Mouse (Mus musculus) macrophage (primary cell): ENCODE data around the gene Sult5a1. TPM values are rescaled to one million over a fixed set of nuclear protein-coding genes. Genes with fewer than 3 reads are reported as not detected.
"Not testable (repeated sequence)": the region's sequence is repeated elsewhere in the genome, so short reads cannot be mapped to it uniquely, and the experiment has no call there.

ENCODE experiments used
- H3K27ac ChIP-seq: fragments of 350-480 bp; formaldehyde crosslinking; 2 replicates; pipeline ENCODE4 v1.9.0; 2021
- H3K36me3 ChIP-seq: fragments of 350-480 bp; formaldehyde crosslinking; 2 replicates; pipeline ENCODE4 v1.9.0; 2021; ENCODE audit errors: inconsistent target
- H3K4me3 ChIP-seq: fragments of 350-480 bp; formaldehyde crosslinking; 2 replicates; pipeline ENCODE4 v1.9.0; 2021; ENCODE audit errors: inconsistent target
- H3K79me2 ChIP-seq: fragments of 350-480 bp; formaldehyde crosslinking; 2 replicates; pipeline ENCODE4 v1.9.0; 2021; ENCODE audit errors: inconsistent target
- WGBS: methylation state at CpG from one replicate; pipeline ENCODE4 v1.1.7; 2026; ENCODE audit warnings: inconsistent platforms; ENCODE audit not compliant: missing documents; 5-methylcytosine and 5-hydroxymethylcytosine counted together
- polyA plus RNA-seq: library from polyadenylated mRNA; stranded (reverse); fragments of 250-400 nt; gene quantifications from 3 replicates; pipeline ENCODE4 v1.2.4, GENCODE M21; 2018; ENCODE audit warnings: inconsistent platforms
- total RNA-seq, 78 experiments: library from RNA; depleted of rRNA; stranded (reverse); fragments of 250-400 nt; gene quantifications; 1 replicate in 9 of 78; 2 replicates in 24 of 78; 3 replicates in 43 of 78; 4 replicates in 2 of 78; pipeline ENCODE4 v1.2.4; 2018; ENCODE audit warnings: inconsistent platforms in 56 of 78

Gene Sult5a1
- not detected for total RNA-seq (2018; cell fraction: chromatin; rRNA removed)
- total RNA-seq (2018; cell fraction: cytosol; rRNA removed), result not detected
- not detected for total RNA-seq (2018; cell fraction: nucleus; rRNA removed)
- polyA plus RNA-seq, result not detected in 3 replicates

GRCm38 (mm10) chr8:123157888-123158465, at the start of gene Sult5a1:
Sult5a1 (minus strand) TSS chr8:123158315.
- H3K79me2 ChIP-seq, result no peaks in the 10 kb centered on the region
- H3K27ac ChIP-seq, result no peak within 1 kb of the TSS
- H3K36me3 ChIP-seq, result no peaks in the 10 kb centered on the region
- 63% methylated on average over 12 of the region's 13 CpGs for WGBS
- no peak within 1 kb of the TSS for H3K4me3 ChIP-seq

DNA sequence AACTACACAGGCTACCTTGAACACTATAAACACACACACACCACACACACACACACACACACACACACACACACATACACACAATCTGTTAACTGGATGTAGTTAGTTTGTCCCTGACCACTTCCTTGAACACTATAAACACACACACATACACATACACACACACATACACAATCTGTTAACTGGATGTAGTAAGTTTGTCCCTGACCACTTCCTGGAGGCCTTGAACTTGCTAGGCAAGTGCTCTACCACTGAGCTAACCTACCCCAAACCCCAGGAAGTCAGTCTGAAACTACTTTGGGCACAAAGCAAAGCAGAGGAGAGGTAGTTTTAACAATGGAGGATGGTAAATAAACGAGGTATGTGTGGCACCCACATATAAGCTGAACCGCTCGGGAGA, 45.5 kb upstream of the Sult5a1 start:
- H3K36me3 ChIP-seq, result peaks cover 30% of the 10 kb centered on the region; the same call in 1 of the 2 replicates

GRCm38 (mm10) chr8:123202288-123202687, 44.2 kb upstream of the Sult5a1 start:
- H3K36me3 ChIP-seq, result peaks cover 17% of the 10 kb centered on the region; the same call in 1 of the 2 replicates
- H3K79me2 ChIP-seq, result no peaks in the 10 kb centered on the region
- no peak overlapping the region for H3K4me3 ChIP-seq
- no peak overlapping the region for H3K27ac ChIP-seq
- 27% methylated on average over 5 of the region's 5 CpGs for WGBS

More for the DNA sequence above, 45.5 kb upstream of the Sult5a1 start:
- 83% methylated on average over 3 of the region's 3 CpGs for WGBS
- H3K27ac ChIP-seq, result no peak overlapping the region
- H3K4me3 ChIP-seq, result no peak overlapping the region
- no peaks in the 10 kb centered on the region for H3K79me2 ChIP-seq

DNA sequence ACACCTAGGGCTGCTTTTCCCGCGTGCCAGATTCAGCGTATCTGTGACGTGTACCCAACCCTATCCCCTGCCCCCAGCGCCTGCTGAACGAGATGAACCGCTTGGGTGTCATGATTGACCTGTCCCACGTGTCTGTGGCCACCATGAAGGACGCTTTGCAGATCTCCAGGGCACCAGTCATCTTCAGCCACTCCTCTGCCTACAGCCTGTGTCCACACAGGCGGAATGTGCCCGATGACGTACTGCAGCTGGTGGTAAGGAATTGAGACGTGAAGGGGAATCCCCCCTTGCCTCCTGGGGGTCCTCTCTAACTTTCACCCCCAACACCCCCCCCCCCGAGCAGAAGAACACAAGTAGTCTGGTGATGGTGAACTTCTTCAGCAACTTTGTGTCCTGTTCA, 41.7 kb upstream of the Sult5a1 start:
- no peak overlapping the region for H3K4me3 ChIP-seq
- H3K79me2 ChIP-seq, result no peaks in the 10 kb centered on the region
- 71% methylated on average over 13 of the region's 14 CpGs for WGBS
- no peaks in the 10 kb centered on the region for H3K36me3 ChIP-seq
- no peak overlapping the region for H3K27ac ChIP-seq

DNA sequence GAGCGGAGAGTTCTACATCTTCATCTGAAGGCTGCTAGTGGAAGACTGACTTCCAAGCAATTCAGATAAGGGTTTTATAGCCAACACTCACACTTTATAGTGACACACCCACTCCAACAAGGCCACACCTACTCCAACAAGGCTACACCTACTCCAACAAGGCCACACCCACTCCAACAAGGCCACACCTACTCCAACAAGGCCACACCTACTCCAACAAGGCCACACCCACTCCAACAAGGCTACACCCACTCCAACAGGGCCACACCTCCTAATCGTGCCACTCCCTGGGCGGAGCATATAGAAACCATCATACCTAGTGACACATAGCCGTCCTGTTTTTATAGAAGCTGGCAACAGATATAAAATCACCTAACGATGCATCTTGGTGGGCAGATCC, 38.9 kb upstream of the Sult5a1 start:
- not testable (repeated sequence) for H3K4me3 ChIP-seq, H3K36me3 ChIP-seq, H3K27ac ChIP-seq, H3K79me2 ChIP-seq
- 81% methylated on average over 5 of the region's 5 CpGs for whole genome bisulfite sequencing

DNA sequence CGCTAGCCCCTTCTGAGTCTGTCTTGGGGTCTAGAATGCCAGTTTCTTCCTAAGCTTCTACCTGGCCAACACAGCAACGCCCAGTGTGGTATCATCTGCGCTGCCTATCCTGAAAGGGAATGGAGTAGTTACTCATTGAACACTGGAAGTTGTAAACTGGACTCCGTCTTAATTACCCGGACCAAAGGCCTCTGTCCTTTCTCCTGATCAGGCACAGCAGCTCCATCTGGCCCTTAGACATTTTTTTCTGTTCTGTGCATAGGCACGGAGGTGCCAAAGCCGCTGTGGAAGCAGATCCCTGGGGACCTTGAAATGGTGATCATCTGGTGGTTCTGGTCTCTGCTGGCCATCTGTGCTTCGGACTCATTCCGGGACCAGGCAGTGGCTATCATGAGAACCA, 35.7 kb upstream of the Sult5a1 start:
- H3K27ac ChIP-seq, result no peak overlapping the region
- H3K4me3 ChIP-seq, result no peak overlapping the region
- H3K79me2 ChIP-seq, result no peaks in the 10 kb centered on the region
- H3K36me3 ChIP-seq, result no peaks in the 10 kb centered on the region
- WGBS, result 90% methylated on average over 9 of the region's 9 CpGs

DNA sequence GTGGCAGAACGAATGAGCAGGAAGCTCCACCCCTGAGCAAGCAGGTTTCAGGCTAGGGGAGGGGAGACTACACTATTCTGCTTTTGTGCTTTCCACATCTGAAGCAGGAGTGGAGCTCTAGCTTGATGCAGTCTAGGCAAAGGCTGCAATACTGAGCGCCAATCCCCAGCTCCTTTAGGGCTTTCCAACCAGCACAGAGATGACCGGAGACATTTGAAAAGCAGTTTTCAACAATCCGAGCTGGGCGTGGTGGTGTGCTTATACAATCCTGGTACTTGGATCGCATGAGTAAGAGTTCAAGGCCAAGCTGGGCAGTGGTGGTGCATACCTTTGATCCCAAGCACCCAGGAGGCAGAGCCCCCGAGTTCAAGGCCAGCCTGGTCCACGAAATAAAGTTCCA, 33.8 kb upstream of the Sult5a1 start:
- WGBS, result 73% methylated on average over 7 of the region's 8 CpGs
- H3K79me2 ChIP-seq, result no peaks in the 10 kb centered on the region
- no peak overlapping the region for H3K27ac ChIP-seq

DNA sequence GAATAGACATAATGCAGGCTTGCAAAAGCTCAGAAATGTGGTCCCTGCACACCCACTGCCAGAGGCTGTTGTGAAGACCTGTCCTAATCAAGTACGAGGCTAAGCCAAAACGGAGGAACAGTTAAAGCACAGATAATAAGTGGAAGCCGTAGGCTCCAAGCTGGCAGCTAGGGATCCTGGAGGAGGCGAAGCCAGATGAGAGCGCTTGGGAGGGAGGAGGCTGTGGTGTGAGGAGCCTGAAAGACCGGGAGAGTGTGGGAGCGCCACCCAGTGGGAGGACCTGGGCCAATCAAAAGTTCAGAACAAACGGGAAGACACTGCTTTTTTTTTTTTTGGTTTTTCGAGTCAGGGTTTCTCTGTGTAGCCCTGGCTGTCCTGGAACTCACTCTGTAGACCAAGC, 32.6 kb upstream of the Sult5a1 start:
- Histone ChIP-seq H3K79me2 (no peaks in the 10 kb centered on the region), H3K36me3 (no peaks in the 10 kb centered on the region), H3K4me3 (no peak overlapping the region), H3K27ac (no peak overlapping the region)
- 4% methylated on average over 9 of the region's 9 CpGs for WGBS

More for the DNA sequence above, 33.8 kb upstream of the Sult5a1 start:
- Histone ChIP-seq H3K36me3 (no peaks in the 10 kb centered on the region), H3K4me3 (no peak overlapping the region)

GRCm38 (mm10) chr8:123188841-123189240, 30.7 kb upstream of the Sult5a1 start:
- no peak overlapping the region for H3K27ac ChIP-seq
- no peak overlapping the region for H3K4me3 ChIP-seq
- no peaks in the 10 kb centered on the region for H3K79me2 ChIP-seq
- H3K36me3 ChIP-seq, result no peaks in the 10 kb centered on the region
- 45% methylated on average over 7 of the region's 7 CpGs for WGBS

DNA sequence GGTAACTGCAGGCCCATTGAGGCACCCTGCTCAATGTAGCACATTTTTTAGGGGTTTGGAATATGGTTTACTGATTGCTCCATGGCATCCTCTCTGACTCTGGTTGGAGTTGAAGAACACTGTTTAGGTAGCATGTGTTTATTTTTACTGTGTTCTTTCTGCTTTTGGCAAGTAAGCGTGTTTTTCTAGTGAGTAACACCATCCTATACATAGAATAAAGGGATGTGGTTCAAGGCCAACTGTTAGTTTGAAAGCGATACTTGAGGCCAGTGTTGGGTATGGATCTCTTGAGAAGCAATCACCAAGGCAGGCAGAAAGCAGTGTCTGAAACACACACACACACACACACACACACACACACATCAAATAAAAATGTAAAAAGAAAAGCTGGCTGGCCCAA, 29.9 kb upstream of the Sult5a1 start:
- Histone ChIP-seq H3K27ac (no peak overlapping the region), H3K36me3 (no peaks in the 10 kb centered on the region), H3K4me3 (no peak overlapping the region), H3K79me2 (no peaks in the 10 kb centered on the region)
- WGBS, result 84% methylated on average over 2 of the region's 2 CpGs

DNA sequence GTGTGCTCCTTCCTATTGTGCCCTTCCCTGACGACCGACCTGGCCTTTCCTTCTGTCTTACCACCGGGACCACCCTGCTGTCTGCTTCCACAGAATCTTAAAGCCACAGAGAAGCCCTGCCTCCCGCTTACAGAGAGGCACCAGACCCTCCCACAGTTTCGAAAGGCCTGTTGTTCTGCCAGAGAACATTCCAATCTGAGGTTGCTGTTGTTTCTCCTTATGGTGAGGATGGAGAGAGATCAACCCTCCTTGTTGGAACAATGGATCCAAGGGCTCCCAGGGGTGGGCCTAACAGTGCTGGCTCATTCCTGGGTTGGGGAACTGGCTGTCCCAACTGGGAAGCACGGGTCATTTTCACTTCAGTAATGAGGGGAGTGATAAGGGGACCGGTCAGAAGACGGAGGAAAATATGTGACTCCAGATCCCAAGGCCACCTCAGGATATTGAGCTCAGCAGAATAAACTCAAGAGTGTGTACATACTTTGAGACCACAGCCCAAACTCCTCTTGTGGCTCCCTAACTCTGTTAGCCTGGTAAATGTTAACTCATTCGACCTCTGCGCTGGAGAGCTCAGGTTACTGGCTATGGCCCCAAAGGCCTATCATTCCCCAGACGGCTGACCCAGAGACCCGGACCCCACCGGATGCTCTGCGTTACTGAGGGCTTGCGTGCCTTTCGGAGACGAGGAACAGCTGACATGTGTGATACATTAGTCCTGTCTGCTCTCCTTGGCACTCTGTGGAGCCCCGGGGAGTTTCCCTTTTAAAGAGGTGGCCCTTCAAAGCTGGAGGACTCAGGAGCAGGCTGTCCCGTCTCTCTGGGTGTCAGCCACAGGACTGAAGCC, 27.7 kb upstream of the Sult5a1 start, which contains the start of gene Dpep1:
TSS of gene Dpep1 (plus strand) at position 677 of the 844 bp plus-strand sequence.
- no peaks in the 10 kb centered on the region for H3K79me2 ChIP-seq
- WGBS, result 79% methylated on average over 19 of the region's 19 CpGs
- H3K27ac ChIP-seq, result no peak within 1 kb of the TSS

DNA sequence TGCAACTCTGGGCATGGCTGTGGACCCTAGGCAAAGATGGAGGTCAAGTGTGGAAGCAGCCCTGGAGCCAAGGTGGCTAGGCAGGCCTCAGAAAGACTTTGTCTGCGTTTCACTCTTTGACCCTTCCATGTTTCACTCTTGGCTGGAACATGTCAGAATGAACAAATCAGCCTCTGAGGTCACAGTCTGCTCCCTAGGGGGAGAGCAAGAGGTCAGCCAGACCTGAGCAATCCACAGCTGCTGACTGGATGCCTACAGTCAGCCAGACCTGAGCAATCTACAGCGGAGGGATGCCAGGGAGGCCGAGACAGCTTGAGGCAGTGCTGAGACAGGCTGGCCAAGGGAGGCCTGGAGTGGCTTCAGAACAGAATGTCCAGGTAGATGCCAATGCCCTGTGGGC, 23.3 kb upstream of the Sult5a1 start:
- Histone ChIP-seq H3K79me2 (no peaks in the 10 kb centered on the region), H3K36me3 (no peaks in the 10 kb centered on the region), H3K27ac (no peak overlapping the region), H3K4me3 (no peak overlapping the region)
- WGBS, result 81% methylated on average over 3 of the region's 3 CpGs

More for the DNA sequence above, 27.7 kb upstream of the Sult5a1 start, which contains the start of gene Dpep1:
- Histone ChIP-seq H3K36me3 (no peaks in the 10 kb centered on the region), H3K4me3 (no peak within 1 kb of the TSS)

GRCm38 (mm10) chr8:123156070-123156773, 1.9 kb downstream of the Sult5a1 start:
- whole genome bisulfite sequencing, result 97% methylated on average over 8 of the region's 9 CpGs
- no peaks in the 10 kb centered on the region for H3K79me2 ChIP-seq
- no peak overlapping the region for H3K27ac ChIP-seq
- no peaks in the 10 kb centered on the region for H3K36me3 ChIP-seq
- no peak overlapping the region for H3K4me3 ChIP-seq

- no peaks in the 10 kb centered on the region for H3K36me3 ChIP-seq
- no peaks in the 10 kb centered on the region for H3K79me2 ChIP-seq
- H3K4me3 ChIP-seq, result no peak overlapping the region
- no peak overlapping the region for H3K27ac ChIP-seq
- WGBS, result 71% methylated on average over 5 of the region's 5 CpGs
Measured at GRCm38 (mm10) chr8:123155177-123155576, 2.9 kb downstream of the Sult5a1 start.
